Mouse (Mus musculus): ENCODE measurements around the gene Ets1.

Ets1 gene

DNA sequence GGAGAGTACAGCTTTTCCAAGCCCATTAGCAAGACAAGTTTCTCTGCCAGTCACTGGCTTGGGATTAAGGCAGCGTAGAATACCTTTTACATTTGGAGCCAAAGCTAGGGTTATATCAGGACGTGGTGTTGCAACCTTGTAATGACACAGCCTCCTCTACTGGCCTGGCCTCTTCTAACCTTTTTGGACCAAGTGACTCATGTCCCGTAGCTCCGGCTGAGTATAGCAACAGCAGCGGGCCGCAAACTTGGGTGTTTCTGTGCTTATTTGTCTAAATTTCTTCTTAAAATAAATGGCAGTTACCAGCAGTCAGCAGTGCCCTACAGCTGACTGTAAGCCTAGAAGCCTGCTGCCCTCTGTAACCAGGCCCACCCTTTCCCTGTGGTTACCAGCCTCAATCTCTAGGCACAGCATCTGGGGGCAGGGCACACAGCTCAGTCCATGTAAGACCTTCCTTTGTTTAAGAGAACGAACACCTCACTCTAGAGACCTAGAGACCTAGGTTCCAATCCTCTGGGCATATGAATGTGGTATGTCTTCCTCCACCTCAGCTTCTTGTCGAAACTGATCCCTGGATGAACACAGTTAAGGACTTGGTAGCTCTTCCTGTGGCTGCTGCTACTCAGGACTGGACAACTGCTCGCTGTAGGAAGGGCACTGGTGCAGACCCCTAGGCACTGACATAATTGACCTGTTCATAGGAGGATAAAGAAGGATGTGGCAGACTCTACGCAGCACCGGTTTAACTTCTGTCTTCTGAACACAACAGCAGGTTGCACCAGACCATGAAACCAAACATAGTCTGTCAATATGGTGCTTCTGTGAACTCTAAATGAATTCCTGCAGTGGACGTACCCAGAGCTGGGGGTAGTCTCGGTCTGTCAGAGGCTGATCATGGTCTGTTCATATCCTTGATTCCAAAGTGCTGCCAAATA is 94.9 kb downstream of the Ets1 start:
- peak; percentile 64 for DNase-seq (ENCODE audit: low spot score)

DNA sequence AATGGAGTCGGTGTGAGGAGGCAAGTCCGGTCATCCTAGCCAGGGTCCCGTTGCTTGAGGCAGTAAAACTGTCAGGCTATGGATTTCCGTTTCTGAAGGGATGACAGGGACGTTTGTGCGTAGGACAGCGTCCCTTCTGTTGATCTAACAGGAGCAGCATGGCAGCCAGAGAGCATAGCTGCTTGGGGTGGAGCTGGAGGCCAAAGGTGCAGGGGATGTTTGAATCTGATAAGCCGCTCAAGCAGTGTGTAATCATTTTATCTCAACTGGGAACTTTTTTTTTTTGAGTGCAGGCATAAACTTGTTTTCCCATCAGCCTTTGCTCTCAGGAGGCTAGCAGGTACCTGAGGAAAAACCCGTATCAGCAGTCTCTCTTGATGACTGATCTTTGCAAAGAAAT is 95.8 kb downstream of the Ets1 start:
- DNase-seq (ENCODE audit: low spot score): peak; percentile 88

DNA sequence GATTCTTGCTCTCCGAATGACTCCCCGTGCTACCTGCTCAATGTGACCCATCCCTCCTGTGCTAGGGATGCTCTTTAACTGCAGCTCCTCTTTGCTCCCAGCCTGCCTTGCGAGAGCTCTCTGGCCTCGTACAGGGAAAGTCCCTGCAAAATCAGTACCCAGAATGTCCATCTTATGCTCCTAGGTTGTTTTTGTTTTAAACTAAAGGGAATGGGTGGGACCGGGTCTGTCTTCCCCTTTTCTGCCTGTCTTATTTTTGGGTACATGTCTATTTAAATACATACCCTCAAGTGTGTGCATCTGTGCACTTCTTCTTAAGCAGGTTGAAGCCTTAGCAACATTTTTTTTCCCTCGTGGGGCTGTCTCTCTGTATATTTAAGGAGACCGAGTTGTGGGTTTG is 99.0 kb downstream of the Ets1 start:
- peak; percentile 48 for DNase-seq (ENCODE audit: low spot score)

DNA sequence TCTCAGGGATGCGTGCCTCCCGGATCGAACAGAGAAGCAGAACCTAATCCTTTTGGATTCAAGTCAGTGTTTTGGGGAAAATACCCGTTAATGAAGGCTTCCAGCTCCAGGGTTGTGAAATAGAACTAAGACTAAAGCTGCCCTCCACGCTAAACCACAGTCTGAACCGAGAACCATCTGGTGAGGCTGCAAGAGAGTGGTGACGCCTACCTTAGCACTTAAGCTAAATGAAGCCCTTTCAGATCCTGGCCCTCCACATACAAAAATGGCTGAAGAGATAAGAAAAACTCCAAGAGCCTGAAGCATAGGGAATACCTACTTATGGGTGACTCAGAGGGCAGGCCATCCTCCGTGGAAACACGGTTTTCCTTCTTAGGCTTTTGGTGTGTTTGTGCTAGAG is 100.0 kb downstream of the Ets1 start:
- DNase-seq (ENCODE audit: low spot score): no peak

DNA sequence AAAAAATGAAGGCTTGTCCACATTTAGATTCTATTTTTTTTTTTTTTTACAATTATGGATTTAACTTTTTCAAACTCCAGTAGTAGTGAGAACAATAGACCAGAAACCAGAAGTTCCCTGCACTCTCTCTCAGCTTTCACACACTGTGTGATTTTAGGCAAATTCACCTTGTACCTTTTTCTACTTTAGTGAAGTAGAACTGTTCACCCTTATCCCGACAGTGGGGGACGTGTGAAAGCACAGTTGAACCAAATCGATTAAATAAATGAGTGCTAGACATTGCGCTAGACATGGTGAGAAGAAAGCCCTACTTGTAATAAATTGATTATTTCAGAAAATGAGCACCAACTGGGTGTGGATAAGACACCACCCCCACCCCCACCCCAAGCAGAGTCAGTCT is 104.0 kb downstream of the Ets1 start:
- DNase-seq (ENCODE audit: low spot score): no peak

DNA sequence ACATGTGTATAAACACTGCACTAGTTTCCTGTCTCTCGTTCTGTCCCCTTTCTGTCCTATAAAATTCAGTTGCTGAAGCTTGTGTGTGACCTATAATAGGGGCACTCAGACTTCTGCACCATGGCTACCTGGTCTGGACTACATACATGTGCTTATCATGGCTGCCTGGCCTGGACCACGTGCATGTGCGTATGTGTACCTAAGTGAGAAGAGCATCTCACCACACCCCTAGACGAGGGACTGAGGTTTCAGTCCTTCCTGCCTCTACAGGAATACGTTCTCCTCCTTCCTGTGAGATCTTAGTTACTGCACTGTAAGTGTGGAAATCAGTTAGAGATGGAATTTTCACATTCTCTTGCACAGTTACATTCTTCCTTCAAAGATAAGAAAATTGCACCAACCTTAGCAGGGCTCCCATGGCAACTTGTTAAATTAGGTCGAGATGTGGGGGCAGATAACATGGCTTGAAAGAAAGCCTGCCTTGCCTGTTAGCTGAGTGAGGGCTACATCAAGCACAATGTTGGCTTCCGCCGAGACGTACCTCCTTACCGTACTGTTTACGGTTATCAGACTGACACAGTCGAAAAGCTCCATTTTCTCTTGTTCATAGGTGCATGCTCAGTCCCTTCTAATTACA is 104.8 kb downstream of the Ets1 start:
- peak; percentile 87 for DNase-seq (ENCODE audit: low spot score)

DNA sequence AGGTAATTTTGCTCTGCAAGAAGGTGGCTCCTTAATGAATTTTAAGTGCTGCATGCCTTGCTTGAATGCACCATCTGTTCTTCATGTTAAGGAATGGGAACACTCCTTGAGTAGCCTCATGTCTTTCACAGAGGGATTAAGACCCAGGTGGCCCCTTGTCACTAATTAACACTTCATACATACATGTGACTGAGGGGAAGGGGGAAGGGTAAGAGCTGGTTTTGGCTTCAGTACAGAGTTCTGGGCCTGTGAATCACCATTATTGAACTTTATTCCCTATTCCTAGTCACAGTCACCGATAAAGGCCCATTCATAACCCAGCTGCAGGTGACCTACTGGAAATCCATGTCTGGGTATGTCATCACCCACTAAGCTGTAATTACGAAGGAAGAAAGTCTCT is 105.7 kb downstream of the Ets1 start:
- no peak for DNase-seq (ENCODE audit: low spot score)

DNA sequence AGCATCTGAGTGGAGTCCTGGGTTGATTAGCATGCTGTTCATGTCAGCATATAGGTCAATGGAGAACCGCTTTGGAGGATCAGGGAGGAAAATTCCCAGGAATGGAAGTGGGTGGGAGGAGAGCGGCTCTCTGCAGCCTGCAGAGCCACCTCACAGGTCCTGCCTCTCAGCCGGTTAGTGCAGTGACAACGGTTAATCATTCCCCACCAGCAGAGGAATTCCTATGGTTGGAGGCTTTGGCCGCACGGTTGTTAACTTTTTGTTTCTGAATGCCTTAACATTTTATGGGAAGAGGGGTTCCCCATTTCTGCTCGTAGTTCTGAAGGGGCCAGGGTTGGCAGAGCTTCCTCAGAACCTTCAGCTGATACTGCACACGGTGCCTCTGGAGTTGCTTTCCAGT is 107.1 kb downstream of the Ets1 start:
- no peak for DNase-seq (ENCODE audit: low spot score)

DNA sequence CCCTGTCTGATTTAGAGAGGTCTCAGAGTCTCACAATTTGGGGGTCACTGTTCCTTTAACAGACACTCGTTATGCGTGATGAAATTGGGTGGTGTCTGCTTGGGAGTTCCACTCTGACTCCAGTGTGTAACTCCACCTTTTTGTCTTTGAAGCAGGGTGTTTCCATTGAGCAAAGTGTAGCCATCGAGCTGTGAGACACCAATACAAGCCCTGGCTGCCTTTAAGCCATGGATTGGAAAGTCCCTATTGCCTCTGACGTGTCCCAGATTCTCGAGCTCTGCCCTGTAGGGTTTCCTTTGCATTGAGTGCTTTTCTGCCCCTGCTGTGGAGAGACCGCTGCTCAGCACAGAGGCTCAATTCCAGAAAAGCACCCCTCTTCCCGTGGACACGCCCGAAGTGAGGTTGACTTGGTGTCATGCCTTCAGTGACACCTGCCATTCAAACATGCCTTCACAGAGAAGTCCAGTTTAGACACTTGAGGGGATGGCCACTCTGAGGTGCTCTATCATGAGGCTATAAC is 107.7 kb downstream of the Ets1 start:
- peak; percentile 85 for DNase-seq (ENCODE audit: low spot score)

DNA sequence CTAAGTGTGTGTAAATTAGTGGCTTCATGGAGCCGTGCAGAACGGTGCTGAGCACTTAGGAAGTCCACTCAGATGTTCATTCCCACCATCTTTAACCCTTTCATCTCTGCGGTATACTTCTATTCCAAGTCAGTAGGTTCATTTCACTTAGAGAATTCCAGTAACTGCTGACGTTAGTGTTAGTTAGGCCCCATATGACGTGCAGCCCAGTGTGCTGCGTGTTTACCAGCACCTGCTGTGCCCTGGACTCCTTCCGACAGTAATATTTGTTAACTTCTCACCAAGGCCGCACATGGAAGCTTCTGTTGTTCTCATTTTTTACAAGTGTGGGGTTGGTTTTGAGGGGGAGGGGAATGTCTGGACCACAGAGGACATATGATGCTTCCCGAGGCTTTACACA is 108.3 kb downstream of the Ets1 start:
- peak; percentile 59 for DNase-seq (ENCODE audit: low spot score)

DNA sequence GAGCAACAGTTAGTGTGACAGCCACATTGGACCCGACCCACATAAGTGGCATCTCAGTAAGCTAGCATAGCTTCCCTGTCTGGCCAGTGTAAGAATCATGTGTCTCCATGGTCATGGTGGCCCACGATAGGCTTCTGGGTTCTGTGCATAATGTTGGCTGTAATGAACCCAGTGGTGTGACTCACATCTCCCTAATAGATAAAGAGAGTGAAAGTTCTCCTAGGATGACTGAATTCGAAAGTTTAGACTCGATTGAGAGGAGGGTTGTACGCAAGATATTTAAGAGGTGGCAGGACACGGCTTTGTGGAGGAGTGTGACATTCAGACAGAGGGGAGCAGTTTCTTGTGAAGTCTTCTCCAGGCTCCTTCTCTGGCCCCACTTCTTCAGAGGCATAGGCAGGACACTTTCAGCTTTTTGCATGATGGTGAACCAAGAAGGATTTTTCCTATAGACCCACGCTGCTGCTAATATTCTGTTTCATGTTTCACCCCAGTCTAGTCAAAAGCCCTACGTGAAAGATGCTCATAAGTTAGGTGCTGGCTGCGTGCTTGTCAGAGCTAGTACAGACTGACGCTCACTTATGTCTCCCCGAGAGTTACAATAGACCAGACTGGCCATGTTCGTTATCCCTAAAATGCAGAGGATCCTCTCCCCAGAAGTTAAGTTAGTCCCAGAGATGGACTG is 109.2 kb downstream of the Ets1 start:
- peak; percentile 43 for DNase-seq (ENCODE audit: low spot score)

DNA sequence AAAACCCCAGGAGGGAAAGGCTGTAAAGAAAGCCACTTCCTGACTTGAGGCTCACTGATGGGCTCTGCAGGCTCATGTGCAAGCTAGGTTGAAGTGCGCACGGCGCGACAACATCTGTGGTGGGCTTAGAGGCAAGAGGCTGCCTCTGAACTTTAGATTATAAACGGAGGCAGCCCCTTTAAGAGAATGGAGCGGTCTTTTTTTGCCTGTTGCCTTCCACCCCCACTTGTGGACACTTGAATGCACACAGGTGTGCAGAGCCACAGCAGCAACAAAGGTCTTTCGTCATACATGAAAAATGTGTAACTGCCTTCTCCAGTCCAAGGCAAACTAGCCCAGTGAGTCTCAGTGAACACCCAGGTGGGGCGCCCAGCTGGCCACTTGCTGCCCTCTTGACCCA is 110.0 kb downstream of the Ets1 start:
- peak; percentile 81 for DNase-seq (ENCODE audit: low spot score)

DNA sequence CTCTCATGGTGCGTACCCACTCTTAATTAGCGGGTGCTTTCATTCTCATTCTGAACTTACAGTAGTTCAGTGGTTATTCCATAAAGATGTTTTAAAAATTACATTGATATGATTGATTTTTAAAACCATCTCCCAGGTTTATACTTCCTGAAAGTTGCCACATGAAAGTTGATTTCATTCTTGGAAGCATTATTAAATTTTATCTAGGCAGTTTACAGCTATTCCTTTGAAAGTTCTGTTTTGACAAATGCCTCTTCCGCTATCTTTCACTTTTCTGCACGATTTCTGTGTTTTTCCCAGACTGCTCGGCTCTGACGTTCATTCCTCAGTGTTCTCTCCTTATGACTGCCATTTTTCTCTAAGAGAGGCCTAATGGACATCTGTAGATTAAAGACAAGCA is 110.6 kb downstream of the Ets1 start:
- DNase-seq (ENCODE audit: low spot score): no peak

DNA sequence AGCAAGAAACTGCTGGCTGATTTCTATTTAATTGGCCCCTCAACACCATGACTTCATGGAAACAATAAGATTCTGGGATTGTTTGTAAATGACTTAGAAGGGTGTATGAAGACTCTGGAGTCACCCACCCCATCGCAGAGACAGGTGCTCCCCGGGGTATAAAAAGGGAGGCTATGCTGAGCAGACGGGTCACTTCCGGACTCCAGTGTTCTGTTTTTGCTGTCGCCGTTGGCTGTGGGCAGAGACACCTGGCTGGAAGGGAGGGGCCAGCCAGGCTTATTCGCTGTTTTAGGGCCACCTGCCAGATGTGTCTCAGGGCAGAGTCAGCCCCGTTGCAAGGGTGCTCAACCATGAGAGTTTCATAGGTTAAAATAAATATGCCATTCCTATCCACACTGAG is 111.6 kb downstream of the Ets1 start:
- peak; percentile 84 for DNase-seq (ENCODE audit: low spot score)

DNA sequence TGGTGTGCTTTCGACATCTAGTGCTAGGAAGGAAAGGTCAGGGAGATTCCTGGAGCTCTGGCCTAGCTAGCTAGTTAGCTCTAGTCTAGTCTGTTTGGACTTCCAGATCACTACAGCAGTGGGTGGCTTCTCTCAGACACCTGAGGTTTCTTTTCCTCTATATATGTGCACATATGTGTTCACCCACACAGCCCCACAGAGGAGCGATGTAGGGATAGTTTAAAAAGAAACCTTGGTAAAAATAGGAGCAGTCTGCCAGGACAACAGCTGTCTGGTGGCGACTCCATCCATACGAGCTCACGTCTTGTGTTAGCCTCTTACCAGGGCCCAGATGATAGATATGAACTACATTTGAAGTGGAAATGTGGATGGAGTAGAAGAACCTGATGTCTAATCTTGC is 112.5 kb downstream of the Ets1 start:
- DNase-seq (ENCODE audit: low spot score): no peak

DNA sequence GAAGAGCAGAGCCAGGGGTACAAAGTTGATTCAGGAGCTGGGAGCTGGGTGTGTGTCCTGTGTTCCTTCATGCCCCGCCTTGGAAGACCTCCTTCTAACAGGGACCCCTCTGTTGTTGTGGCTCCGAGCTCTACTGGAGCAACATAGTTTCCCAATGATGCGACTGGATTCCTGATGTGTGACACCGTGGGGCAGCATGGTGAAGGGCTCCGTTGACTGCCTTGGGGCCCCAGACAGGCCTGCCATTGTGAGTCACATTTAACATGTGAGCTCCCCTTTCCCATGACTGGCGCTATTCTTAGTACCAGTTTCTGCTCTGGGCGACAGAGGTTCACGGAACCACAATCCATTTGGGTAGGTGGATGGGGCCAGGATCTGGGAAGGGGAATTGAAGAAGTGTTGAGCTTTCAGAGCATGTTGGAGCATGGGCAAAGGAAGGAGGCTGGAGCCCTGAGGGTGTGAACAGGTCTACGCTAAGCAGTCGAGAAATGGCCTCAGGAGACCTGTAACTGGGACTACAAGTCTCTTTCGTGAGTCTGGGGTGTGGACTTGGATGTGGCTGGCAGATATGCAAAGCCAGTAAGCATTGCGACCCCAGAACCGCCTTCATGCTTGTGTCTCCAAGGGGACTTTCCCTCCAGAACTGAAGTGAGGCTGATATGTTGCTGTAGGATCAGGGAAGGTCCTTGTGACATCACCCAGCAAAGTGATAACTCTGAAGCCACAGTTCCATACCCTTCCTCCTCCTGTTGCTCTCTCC is 113.9 kb downstream of the Ets1 start:
- peak; percentile 78 for DNase-seq (ENCODE audit: low spot score)

DNA sequence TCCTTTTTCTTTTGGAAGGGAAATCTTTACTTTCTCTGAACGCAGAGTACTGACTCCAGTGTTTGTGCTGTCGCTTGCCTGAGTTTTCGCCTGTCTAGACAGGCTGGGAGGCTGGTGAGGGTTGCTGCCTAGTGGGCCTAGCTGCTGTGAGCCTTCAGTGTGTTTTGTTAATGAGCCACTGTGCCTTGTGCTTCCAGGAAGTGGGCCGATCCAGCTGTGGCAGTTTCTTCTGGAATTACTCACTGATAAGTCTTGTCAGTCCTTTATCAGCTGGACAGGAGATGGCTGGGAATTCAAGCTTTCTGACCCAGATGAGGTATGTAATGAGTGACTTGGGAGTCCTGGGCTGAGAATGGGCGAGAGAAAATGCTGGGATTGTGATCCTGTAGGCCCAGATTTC is 116.6 kb downstream of the Ets1 start:
- no peak for DNase-seq (ENCODE audit: low spot score)

DNA sequence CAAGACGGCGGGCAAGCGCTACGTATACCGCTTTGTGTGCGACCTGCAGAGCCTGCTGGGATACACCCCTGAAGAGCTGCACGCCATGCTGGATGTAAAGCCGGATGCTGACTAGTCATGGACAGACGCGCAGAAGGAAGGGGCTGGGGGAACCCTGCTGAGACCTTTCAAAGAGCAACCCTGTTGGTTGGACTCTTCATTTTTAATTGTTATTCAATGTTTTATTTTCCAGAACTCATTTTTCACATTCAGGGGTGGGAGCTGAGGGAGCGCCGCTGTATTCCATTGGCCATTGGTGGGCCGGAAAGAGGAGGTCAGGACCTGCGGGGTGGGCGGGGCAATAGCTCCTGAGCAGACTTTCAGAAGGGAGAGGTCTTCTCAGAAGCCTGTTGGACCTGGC is 118.3 kb downstream of the Ets1 start:
- no peak for DNase-seq (ENCODE audit: low spot score)

DNA sequence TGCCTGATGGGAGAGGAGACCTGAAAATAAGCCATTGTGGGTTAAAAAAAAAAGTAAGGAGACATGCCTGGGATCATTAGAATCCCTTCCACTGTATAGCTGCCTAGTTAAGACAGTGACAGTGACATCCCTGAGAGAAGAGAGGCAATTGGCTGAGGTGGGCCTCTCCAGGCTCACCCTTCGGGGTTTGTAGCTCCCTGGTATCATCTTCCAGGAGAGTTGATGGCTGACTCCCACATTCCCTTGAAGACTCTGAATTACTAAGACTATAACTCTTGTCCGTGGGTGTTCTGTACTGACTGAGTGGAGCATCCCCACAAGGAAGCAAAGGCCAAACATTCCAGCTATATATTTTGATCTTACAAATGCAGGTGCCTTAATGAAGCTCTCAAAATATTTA is 120.0 kb downstream of the Ets1 start:
- DNase-seq (ENCODE audit: low spot score): no peak

DNA sequence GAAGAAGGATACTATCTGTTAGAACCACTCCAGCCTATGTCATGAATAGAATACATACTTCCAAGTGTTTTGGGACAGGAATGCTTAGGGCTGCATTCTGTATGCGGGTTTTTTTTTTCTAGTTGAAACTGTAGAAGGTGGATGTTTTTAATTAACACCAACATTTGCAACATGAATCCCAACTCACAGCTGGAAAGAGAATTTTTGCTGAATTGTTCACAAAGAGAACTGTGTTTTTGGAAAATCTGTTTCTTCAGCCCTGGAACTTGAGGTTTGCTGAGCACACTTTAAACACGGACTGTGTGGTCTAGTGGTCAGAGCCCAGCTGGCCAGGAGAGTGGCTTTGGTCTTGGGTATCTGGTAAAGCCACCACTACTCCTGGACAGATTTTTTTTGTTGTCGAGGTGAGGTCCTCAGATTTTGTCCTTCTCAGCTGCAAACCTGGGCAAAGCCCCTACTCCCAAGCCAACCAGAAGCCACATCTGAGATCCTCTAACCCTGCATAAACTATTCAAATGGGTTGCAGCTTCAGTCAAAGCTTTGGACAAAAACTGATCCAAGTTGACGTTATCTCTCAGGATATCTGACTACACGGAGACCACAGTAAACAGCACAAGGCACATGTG is 122.4 kb downstream of the Ets1 start:
- no peak for DNase-seq (ENCODE audit: low spot score)

DNA sequence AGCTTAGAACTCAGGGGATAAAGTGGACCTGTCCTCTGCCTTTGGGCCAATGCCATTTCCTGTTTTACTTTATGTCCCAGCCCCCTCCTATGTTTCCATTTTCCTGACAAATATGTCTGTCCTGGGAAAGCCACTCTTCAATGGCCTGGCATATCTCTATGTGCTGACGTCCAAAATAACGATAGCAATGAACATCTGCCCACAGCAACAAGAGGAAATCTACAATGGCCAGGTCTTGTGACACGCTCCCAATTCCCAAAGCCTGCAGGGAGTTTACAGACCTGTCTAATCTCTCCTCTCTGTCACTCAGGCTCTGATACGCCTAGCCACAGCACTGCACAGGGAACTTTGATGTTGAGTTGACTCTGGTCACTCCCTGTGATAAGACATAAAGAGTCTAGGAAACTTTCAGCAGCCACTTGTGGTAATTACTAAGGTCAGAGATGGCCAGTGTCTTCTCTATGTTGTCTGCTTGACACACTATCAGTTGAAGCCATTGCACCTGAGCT is 124.7 kb downstream of the Ets1 start:
- no peak for DNase-seq (ENCODE audit: low spot score)
